Comparison of ENCODE assay signal across 8 mouse cellular contexts in the genomic region with DNA sequence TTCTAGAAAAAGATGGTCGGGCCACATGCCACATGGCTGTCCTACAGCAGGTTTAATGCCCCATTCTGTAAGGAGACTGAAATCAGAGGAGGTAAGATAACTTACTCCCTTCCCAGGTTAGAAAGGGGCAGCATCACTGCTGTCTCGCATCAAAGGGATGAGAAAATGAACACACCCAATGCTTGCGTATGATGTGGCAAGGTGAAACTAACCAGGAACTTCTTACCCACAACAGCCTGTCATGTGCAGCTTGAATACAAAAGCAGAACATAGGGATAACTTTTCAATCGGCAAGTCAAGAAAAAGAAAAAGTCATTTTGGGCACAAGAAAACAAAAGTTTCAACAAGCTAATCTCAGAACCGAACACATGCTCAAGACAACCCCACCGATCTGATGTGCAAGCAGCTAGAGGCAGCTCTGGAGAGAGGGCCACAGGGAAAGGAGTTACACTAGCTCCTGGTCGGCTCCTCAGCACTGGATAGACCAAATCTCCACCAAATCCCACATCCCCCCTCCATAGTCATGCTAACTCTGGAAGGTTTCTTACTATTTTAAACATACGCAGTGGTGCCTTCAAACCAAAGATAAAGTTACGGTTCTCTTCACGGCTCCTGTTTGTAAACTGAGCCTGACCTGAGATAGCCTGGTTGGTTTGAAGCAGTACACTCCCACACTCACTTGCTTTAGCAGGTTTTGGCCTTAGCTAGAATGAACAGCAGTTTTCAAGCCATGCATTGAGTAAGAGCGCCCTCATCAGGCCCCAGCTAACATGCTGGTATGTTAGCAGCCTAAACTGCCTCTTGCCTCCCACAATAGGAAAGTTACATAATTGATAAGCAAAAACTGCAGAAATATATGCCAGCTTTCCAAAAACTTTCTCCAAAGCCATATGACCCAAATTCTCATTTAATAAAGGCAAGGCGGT. TPM values are rescaled to one million over a fixed set of nuclear protein-coding genes. Genes with fewer than 3 reads are reported as not detected.
DNase-seq lines count a peak whose midpoint lies in the region; ATAC-seq and TF ChIP-seq lines count a peak whose summit lies in the region.

No protein-coding gene starts in this region.

- 47% methylated on average over 12 of the region's 12 CpGs for WGBS in heart, embryonic 12.5 days
- WGBS in forebrain, postnatal 0 days: 66% methylated on average over 12 of the region's 12 CpGs
- 53% methylated on average over 12 of the region's 12 CpGs for WGBS in liver, embryonic 14.5 days (ENCODE audit: insufficient replicate concordance)

- TF ChIP-seq CTCF in forebrain, postnatal 0 days (IDR thresholded peaks at IDR 0.05; ENCODE audit: low read depth): peak; percentile 93
- peak; percentile 42 for TF ChIP-seq CTCF in liver, embryonic 14.5 days (IDR thresholded peaks at IDR 0.05; ENCODE audit: low read depth)

- H3K4me3 ChIP-seq in heart, embryonic 12.5 days: no peak overlapping the region
- no peak overlapping the region for H3K4me3 ChIP-seq in forebrain, postnatal 0 days (ENCODE audit: low read depth, low read length)
- no peak overlapping the region for H3K4me3 ChIP-seq in liver, embryonic 14.5 days (ENCODE audit: insufficient read depth in 1 of 2, low read depth in 2 of 2, low read length in 2 of 2)

- ATAC-seq in heart, embryonic 12.5 days (ENCODE audit: insufficient number of reproducible peaks, low FRiP score): no peak
- ATAC-seq in forebrain, postnatal 0 days: peak; percentile 86
- no peak for ATAC-seq in liver, embryonic 14.5 days (ENCODE audit: insufficient read depth)

- no peak for TF ChIP-seq EP300 in liver, embryonic 14.5 days (IDR thresholded peaks at IDR 0.05; ENCODE audit: low read depth)

- no peaks in the 10 kb centered on the region for H3K36me3 ChIP-seq in heart, embryonic 12.5 days
- H3K36me3 ChIP-seq in forebrain, postnatal 0 days (ENCODE audit: insufficient read depth): no peaks in the 10 kb centered on the region
- no peaks in the 10 kb centered on the region for H3K36me3 ChIP-seq in liver, embryonic 14.5 days (replicated peaks; ENCODE audit: control insufficient read depth, insufficient read depth, low read depth)

- H3K4me2 ChIP-seq in heart, embryonic 12.5 days: no peak overlapping the region
- H3K4me2 ChIP-seq in forebrain, postnatal 0 days (ENCODE audit: low read depth): no peak overlapping the region
- H3K4me2 ChIP-seq in liver, embryonic 14.5 days (ENCODE audit: low read depth): no peak overlapping the region

- H3K4me1 ChIP-seq in heart, embryonic 12.5 days (replicated peaks): no peaks in the 10 kb centered on the region
- H3K4me1 ChIP-seq in forebrain, postnatal 0 days (ENCODE audit: insufficient read depth): no peaks in the 10 kb centered on the region
- no peaks in the 10 kb centered on the region for H3K4me1 ChIP-seq in liver, embryonic 14.5 days (replicated peaks; ENCODE audit: control insufficient read depth in 2 of 2, insufficient read depth in 2 of 2, low read length in 1 of 2)

- H3K9me3 ChIP-seq in heart, embryonic 12.5 days (replicated peaks): no peaks in the 10 kb centered on the region
- no peaks in the 10 kb centered on the region for H3K9me3 ChIP-seq in forebrain, postnatal 0 days (ENCODE audit: low read length)
- no peaks in the 10 kb centered on the region for H3K9me3 ChIP-seq in liver, embryonic 14.5 days (ENCODE audit: control insufficient read depth, low read length)

- DNase-seq in heart, adult 8-10 months (ENCODE audit: low spot score): peak; percentile 12
- DNase-seq in cerebellum, adult 11-12 months: peak; percentile 52
- DNase-seq in forebrain, postnatal 0 days: peak; percentile 89
- DNase-seq in kidney, postnatal 25 days: peak; percentile 52 to 66
- DNase-seq in liver, embryonic 14.5 days (ENCODE audit: low read depth in 3 of 3, low spot score in 3 of 3): no peak
- DNase-seq in retina, embryonic 14.5 days (ENCODE audit: low spot score): peak; percentile 93
- DNase-seq in spleen, postnatal 4 days (ENCODE audit: low spot score in 2 of 2): no peak

- H3K9ac ChIP-seq in heart, embryonic 12.5 days: no peak overlapping the region
- no peak overlapping the region for H3K9ac ChIP-seq in forebrain, postnatal 0 days
- no peak overlapping the region for H3K9ac ChIP-seq in liver, embryonic 14.5 days (replicated peaks)

- no peaks in the 10 kb centered on the region for H3K27me3 ChIP-seq in heart, embryonic 12.5 days (replicated peaks)
- H3K27me3 ChIP-seq in forebrain, postnatal 0 days (ENCODE audit: insufficient read depth, low read length): no peaks in the 10 kb centered on the region
- no peaks in the 10 kb centered on the region for H3K27me3 ChIP-seq in liver, embryonic 14.5 days (ENCODE audit: control insufficient read depth, insufficient read depth, low read length)

- no peak overlapping the region for H3K27ac ChIP-seq in heart, embryonic 12.5 days (ENCODE audit: poor library complexity, severe bottlenecking)
- no peak overlapping the region for H3K27ac ChIP-seq in forebrain, postnatal 0 days (ENCODE audit: low read depth, low read length)
- no peak overlapping the region for H3K27ac ChIP-seq in liver, embryonic 14.5 days

RNA-seq across cellular contexts. Expression of gene Vamp9, which starts 14.3 kb away (rescaled TPM):
- not detected for total RNA-seq in heart, adult 8-10 months (2022)
- polyA plus RNA-seq in heart, embryonic 12.5 days (2016; fragmentation: Nextera tagmentation; extraction: Ambion mirVana): 0.60 TPM in 1 of 2 replicates, not detected in the other
- 0.52 and 1.5 TPM in 2 replicates for total RNA-seq in forebrain, postnatal 0 days (2014; rRNA removed)
- 0.73 and 1.2 TPM in 2 replicates for polyA plus RNA-seq in forebrain, postnatal 0 days (2015; fragmentation: Nextera tagmentation; extraction: Ambion mirVana)
- not detected in 2 replicates for polyA plus RNA-seq in liver, embryonic 14.5 days (2012; rRNA removed)
- not detected in 2 replicates for polyA plus RNA-seq in liver, embryonic 14.5 days (2014; fragmentation: Nextera tagmentation; extraction: Ambion mirVana)

Comparison
In these comparisons a context has a peak if more than half of its experiments do, and no peak if none do; other contexts are left out.
1. DNase-seq: peak in heart, adult 8-10 months (single experiment), cerebellum, adult 11-12 months (single experiment), forebrain, postnatal 0 days (single experiment), kidney, postnatal 25 days (2 of 2) and retina, embryonic 14.5 days (single experiment); none in liver, embryonic 14.5 days (0 of 3) and spleen, postnatal 4 days (0 of 2).